Mouse (Mus musculus): Measurements from ENCODE around the gene Mepce. TPM values are rescaled to one million over a fixed set of nuclear protein-coding genes. Genes with fewer than 3 reads are reported as not detected.

Mepce gene
- 13.7 TPM for polyA plus RNA-seq (2014; fragmentation: Illumina TruSeq; extraction: RNeasy Lipid Tissue Mini Kit (QIAGEN cat#74804))

GRCm38 (mm10) chr5:137787151-137787928 is at the start of gene Mepce, which contains the start of gene Zcwpw1:
TSS of gene Mepce (minus strand) at chr5:137787655.
TSS of gene Zcwpw1 (plus strand) at chr5:137787798.

GRCm38 (mm10) chr5:137835966-137836520 is 48.6 kb upstream of the Mepce start, which contains the start of gene Pilra:
TSS of gene Pilra (minus strand) at chr5:137836281.

GRCm38 (mm10) chr5:137778635-137779034 is 8.8 kb downstream of the Mepce start, which contains the start of gene Ppp1r35:
TSS of gene Ppp1r35 (plus strand) at chr5:137778849.

GRCm38 (mm10) chr5:137745214-137746171 is 42.0 kb downstream of the Mepce start, which contains the start of gene Tsc22d4:
TSS of gene Tsc22d4 (plus strand) at chr5:137745730.

GRCm38 (mm10) chr5:137741023-137741931 is 46.2 kb downstream of the Mepce start, which contains the start of gene Nyap1:
TSS of gene Nyap1 (minus strand) at chr5:137741607.

Other genes starting within 250 kb of the Mepce start
- gene Actl6b, start 234.1 kb downstream of the Mepce start, polyA plus RNA-seq (2014; fragmentation: Illumina TruSeq; extraction: RNeasy Lipid Tissue Mini Kit (QIAGEN cat#74804)), result not detected
- gene Tfr2, start 217.8 kb downstream of the Mepce start, polyA plus RNA-seq (2014; fragmentation: Illumina TruSeq; extraction: RNeasy Lipid Tissue Mini Kit (QIAGEN cat#74804)), result not detected
- not detected for gene Mospd3, start 186.6 kb downstream of the Mepce start, polyA plus RNA-seq (2014; fragmentation: Illumina TruSeq; extraction: RNeasy Lipid Tissue Mini Kit (QIAGEN cat#74804))
- 12.5 TPM for gene Pcolce, start 173.9 kb downstream of the Mepce start, polyA plus RNA-seq (2014; fragmentation: Illumina TruSeq; extraction: RNeasy Lipid Tissue Mini Kit (QIAGEN cat#74804))
- not detected for gene Fbxo24, start 158.7 kb downstream of the Mepce start, polyA plus RNA-seq (2014; fragmentation: Illumina TruSeq; extraction: RNeasy Lipid Tissue Mini Kit (QIAGEN cat#74804))
- 0.37 TPM for gene Lrch4, start 158.5 kb downstream of the Mepce start, polyA plus RNA-seq (2014; fragmentation: Illumina TruSeq; extraction: RNeasy Lipid Tissue Mini Kit (QIAGEN cat#74804))
- not detected for gene Gm20605, start 158.5 kb downstream of the Mepce start, polyA plus RNA-seq (2014; fragmentation: Illumina TruSeq; extraction: RNeasy Lipid Tissue Mini Kit (QIAGEN cat#74804))
- not detected for gene Sap25, start 146.3 kb downstream of the Mepce start, polyA plus RNA-seq (2014; fragmentation: Illumina TruSeq; extraction: RNeasy Lipid Tissue Mini Kit (QIAGEN cat#74804))
- gene Irs3, start 141.9 kb downstream of the Mepce start, polyA plus RNA-seq (2014; fragmentation: Illumina TruSeq; extraction: RNeasy Lipid Tissue Mini Kit (QIAGEN cat#74804)), result not detected
- gene Agfg2, start 102.9 kb downstream of the Mepce start, polyA plus RNA-seq (2014; fragmentation: Illumina TruSeq; extraction: RNeasy Lipid Tissue Mini Kit (QIAGEN cat#74804)), result 7.5 TPM
- not detected for gene Nyap1, start 46.0 kb downstream of the Mepce start, polyA plus RNA-seq (2014; fragmentation: Illumina TruSeq; extraction: RNeasy Lipid Tissue Mini Kit (QIAGEN cat#74804))
- 0.86 TPM for gene Tsc22d4, start 41.9 kb downstream of the Mepce start, polyA plus RNA-seq (2014; fragmentation: Illumina TruSeq; extraction: RNeasy Lipid Tissue Mini Kit (QIAGEN cat#74804))
- 2.3 TPM for gene Ppp1r35, start 8.8 kb downstream of the Mepce start, polyA plus RNA-seq (2014; fragmentation: Illumina TruSeq; extraction: RNeasy Lipid Tissue Mini Kit (QIAGEN cat#74804))
- gene Zcwpw1, start 143 bp upstream of the Mepce start, polyA plus RNA-seq (2014; fragmentation: Illumina TruSeq; extraction: RNeasy Lipid Tissue Mini Kit (QIAGEN cat#74804)), result 6.6 TPM
- gene Pilra, start 48.6 kb upstream of the Mepce start, polyA plus RNA-seq (2014; fragmentation: Illumina TruSeq; extraction: RNeasy Lipid Tissue Mini Kit (QIAGEN cat#74804)), result 0.46 TPM
- gene Pilrb1, start 70.5 kb upstream of the Mepce start, polyA plus RNA-seq (2014; fragmentation: Illumina TruSeq; extraction: RNeasy Lipid Tissue Mini Kit (QIAGEN cat#74804)), result not detected
- 0.86 TPM for gene Pilrb2, start 84.2 kb upstream of the Mepce start, polyA plus RNA-seq (2014; fragmentation: Illumina TruSeq; extraction: RNeasy Lipid Tissue Mini Kit (QIAGEN cat#74804))
- gene Cyp3a13, start 134.0 kb upstream of the Mepce start, polyA plus RNA-seq (2014; fragmentation: Illumina TruSeq; extraction: RNeasy Lipid Tissue Mini Kit (QIAGEN cat#74804)), result not detected
- 6.4 TPM for gene Gjc3, start 175.4 kb upstream of the Mepce start, polyA plus RNA-seq (2014; fragmentation: Illumina TruSeq; extraction: RNeasy Lipid Tissue Mini Kit (QIAGEN cat#74804))
- not detected for gene Azgp1, start 193.9 kb upstream of the Mepce start, polyA plus RNA-seq (2014; fragmentation: Illumina TruSeq; extraction: RNeasy Lipid Tissue Mini Kit (QIAGEN cat#74804))
- not detected for gene Smok3a, start 233.6 kb upstream of the Mepce start, polyA plus RNA-seq (2014; fragmentation: Illumina TruSeq; extraction: RNeasy Lipid Tissue Mini Kit (QIAGEN cat#74804))
- gene Smok3b, start 233.8 kb upstream of the Mepce start, polyA plus RNA-seq (2014; fragmentation: Illumina TruSeq; extraction: RNeasy Lipid Tissue Mini Kit (QIAGEN cat#74804)), result not detected

All from ovary, adult 10 weeks (tissue).